Mouse (Mus musculus): Measurements from ENCODE around the gene Ano6.

GRCm38 (mm10) chr15:95793748-95794491 is 3.3 kb downstream of the Ano6 start:
- TF ChIP-seq CTCF (IDR thresholded peaks at IDR 0.05; ENCODE audit: extremely low read depth, insufficient read depth, insufficient read length, insufficient replicate concordance) (no peak), POLR2A (IDR thresholded peaks at IDR 0.05; ENCODE audit: low read depth, low read length) (no peak)

All from spleen, adult 2 months (tissue).